Comparison of ENCODE assay signal across 24 mouse cellular contexts in genomic region chr1:135488879-135489278, GRCm38 (mm10). TPM values are rescaled to one million over a fixed set of nuclear protein-coding genes. Genes with fewer than 3 reads are reported as not detected.
DNase-seq lines count a peak whose midpoint lies in the region; ATAC-seq lines count a peak whose summit lies in the region.
"Had no signal": no experiment of that assay in that cellular context is flagged by ENCODE, and none has a peak within 500 bp of the region (broad histone marks: within the 10 kb centered on the region; RNA-seq: fewer than 3 reads in every experiment).

No protein-coding gene starts in this region.

- H3K27me3 ChIP-seq in hindbrain, embryonic 10.5 days (ENCODE audit: insufficient read depth, poor library complexity, severe bottlenecking): no peaks in the 10 kb centered on the region
- no peaks in the 10 kb centered on the region for H3K27me3 ChIP-seq in hindbrain, embryonic 11.5 days (ENCODE audit: control insufficient read depth, insufficient read depth, low read length)
- no peaks in the 10 kb centered on the region for H3K27me3 ChIP-seq in embryonic facial prominence, embryonic 14.5 days (replicated peaks; ENCODE audit: control insufficient read depth, insufficient read depth, low read length)
- H3K27me3 ChIP-seq in limb, embryonic 11.5 days (ENCODE audit: control insufficient read depth, insufficient read depth, low read length): no peaks in the 10 kb centered on the region

- no peaks in the 10 kb centered on the region for H3K9me3 ChIP-seq in hindbrain, embryonic 10.5 days
- H3K9me3 ChIP-seq in hindbrain, embryonic 11.5 days (ENCODE audit: control insufficient read depth, low read length): no peaks in the 10 kb centered on the region
- H3K9me3 ChIP-seq in embryonic facial prominence, embryonic 14.5 days (ENCODE audit: control insufficient read depth, low read length): no peaks in the 10 kb centered on the region
- no peaks in the 10 kb centered on the region for H3K9me3 ChIP-seq in limb, embryonic 11.5 days (ENCODE audit: control insufficient read depth, low read length)

- peaks cover 58% of the 10 kb centered on the region for H3K4me1 ChIP-seq in hindbrain, embryonic 10.5 days (replicated peaks)
- H3K4me1 ChIP-seq in hindbrain, embryonic 11.5 days (replicated peaks; ENCODE audit: control insufficient read depth, insufficient read depth, low read length): 0 out of 2 replicates have a peak, but pooled peaks cover 5% of the 10 kb centered on the region
- H3K4me1 ChIP-seq in embryonic facial prominence, embryonic 14.5 days (ENCODE audit: control insufficient read depth, insufficient read depth, low read length): peaks cover 28% of the 10 kb centered on the region
- H3K4me1 ChIP-seq in limb, embryonic 11.5 days (ENCODE audit: control insufficient read depth, insufficient read depth, low read length): peaks cover 30% of the 10 kb centered on the region

- no peak for ATAC-seq in hindbrain, embryonic 11.5 days (ENCODE audit: low FRiP score)
- 0 out of 2 replicates have a peak, but pooled peaks have one; percentile 14 for ATAC-seq in embryonic facial prominence, embryonic 14.5 days (ENCODE audit: low read depth)
- ATAC-seq in limb, embryonic 11.5 days (ENCODE audit: insufficient number of reproducible peaks, low FRiP score, low TSS enrichment, low read depth): no peak
- ATAC-seq: forebrain, embryonic 16.5 days; inflammation-experienced regulatory T-cells, adult 6 months; midbrain, embryonic 16.5 days had no signal

- WGBS in hindbrain, embryonic 10.5 days: 57% methylated on average over 9 of the region's 9 CpGs
- 54% methylated on average over 9 of the region's 9 CpGs for WGBS in hindbrain, embryonic 11.5 days
- 11% methylated on average over 9 of the region's 9 CpGs for WGBS in embryonic facial prominence, embryonic 14.5 days
- 5% methylated on average over 9 of the region's 9 CpGs for WGBS in limb, embryonic 11.5 days

- no peak overlapping the region for H3K4me2 ChIP-seq in hindbrain, embryonic 11.5 days (replicated peaks; ENCODE audit: low read depth, low read length)
- H3K4me2 ChIP-seq in embryonic facial prominence, embryonic 14.5 days (ENCODE audit: low read depth, low read length): peak overlapping the region; percentile 32
- H3K4me2 ChIP-seq in limb, embryonic 11.5 days (ENCODE audit: low read depth, severe bottlenecking): 0 out of 2 replicates have a peak overlapping the region, but pooled peaks have one; percentile 0
- H3K4me2 ChIP-seq: lung, embryonic 14.5 days had no signal

- no peak overlapping the region for H3K9ac ChIP-seq in hindbrain, embryonic 11.5 days (ENCODE audit: low read depth, low read length)
- H3K9ac ChIP-seq in embryonic facial prominence, embryonic 14.5 days (ENCODE audit: low read depth, low read length): no peak overlapping the region
- no peak overlapping the region for H3K9ac ChIP-seq in limb, embryonic 11.5 days (ENCODE audit: low read length)
- H3K9ac ChIP-seq: liver, embryonic 14.5 days; lung, embryonic 14.5 days had no signal

- DNase-seq in hindbrain, embryonic 10.5 days (ENCODE audit: low spot score): peak; percentile 41
- DNase-seq in hindbrain, embryonic 11.5 days (ENCODE audit: low spot score): no peak
- peak; percentile 76 for DNase-seq in embryo, embryonic 11 days
- peak; percentile 79 for DNase-seq in embryonic facial prominence, embryonic 14.5 days (ENCODE audit: low spot score)
- peak; percentile 67 for DNase-seq in limb, embryonic 11.5 days (ENCODE audit: low spot score)
- no peak for DNase-seq in yolk sac, embryonic 10.5 days (ENCODE audit: low spot score)
- no peak for DNase-seq in T-cell, adult 2 months (ENCODE audit: low spot score)
- DNase-seq in gastrocnemius, postnatal 10 days: no peak
- DNase-seq: adrenal gland, postnatal 36 days; cerebellum, adult 11 months; cerebellum, adult 9-11 months; kidney, adult 18-20 months; left cerebral cortex, postnatal 4 days; lung, embryonic 14.5 days; lung, postnatal 4 days; thymus, adult 2 months; thymus, postnatal 4 days had no signal

- 0 out of 2 replicates have a peak, but pooled peaks cover 3% of the 10 kb centered on the region for H3K36me3 ChIP-seq in hindbrain, embryonic 10.5 days
- no peaks in the 10 kb centered on the region for H3K36me3 ChIP-seq in hindbrain, embryonic 11.5 days (ENCODE audit: control insufficient read depth, insufficient read depth, low read length)
- no peaks in the 10 kb centered on the region for H3K36me3 ChIP-seq in embryonic facial prominence, embryonic 14.5 days (ENCODE audit: control insufficient read depth, insufficient read depth, low read length)
- H3K36me3 ChIP-seq in limb, embryonic 11.5 days (ENCODE audit: control insufficient read depth, insufficient read depth, low read length): no peaks in the 10 kb centered on the region

- H3K4me3 ChIP-seq in hindbrain, embryonic 10.5 days: no peak overlapping the region
- no peak overlapping the region for H3K4me3 ChIP-seq in hindbrain, embryonic 11.5 days (ENCODE audit: low read depth, low read length)
- H3K4me3 ChIP-seq in embryonic facial prominence, embryonic 14.5 days (ENCODE audit: low read depth, low read length): no peak overlapping the region
- no peak overlapping the region for H3K4me3 ChIP-seq in limb, embryonic 11.5 days (ENCODE audit: low read depth, low read length)
- H3K4me3 ChIP-seq: myocyte had no signal

- 0 out of 2 replicates have a peak overlapping the region, but pooled peaks have one; percentile 4 for H3K27ac ChIP-seq in hindbrain, embryonic 10.5 days
- H3K27ac ChIP-seq in hindbrain, embryonic 11.5 days (ENCODE audit: low read depth, low read length): no peak overlapping the region
- H3K27ac ChIP-seq in embryonic facial prominence, embryonic 14.5 days (replicated peaks; ENCODE audit: low read depth, low read length): peak overlapping the region; percentile 30
- peak overlapping the region; percentile 1; the same call in 1 of the 2 replicates for H3K27ac ChIP-seq in limb, embryonic 11.5 days (replicated peaks; ENCODE audit: low read depth, low read length)
- H3K27ac ChIP-seq: kidney, postnatal 0 days; liver, embryonic 14.5 days; stomach, postnatal 0 days had no signal

RNA-seq across cellular contexts. Expression of gene Ipo9, which starts 58.6 kb away (rescaled TPM):
- polyA plus RNA-seq in hindbrain, embryonic 10.5 days (2016; fragmentation: Nextera tagmentation; extraction: Ambion mirVana): 164 and 186 TPM in 2 replicates
- 176 and 217 TPM in 2 replicates for polyA plus RNA-seq in hindbrain, embryonic 11.5 days (2014; fragmentation: Nextera tagmentation; extraction: Ambion mirVana)
- polyA plus RNA-seq in embryonic facial prominence, embryonic 14.5 days (2014; fragmentation: Nextera tagmentation; extraction: Ambion mirVana): 103 and 108 TPM in 2 replicates
- polyA plus RNA-seq in limb, embryonic 11.5 days (2014; fragmentation: Nextera tagmentation; extraction: Ambion mirVana): 191 and 214 TPM in 2 replicates
- total RNA-seq in gastrocnemius, postnatal 10 days (2021): 10 to 100 TPM; 50.9 to 61.4 TPM

Comparison
In these comparisons a context has a peak if more than half of its experiments do, and no peak if none do; other contexts are left out.
1. DNase-seq: peak in hindbrain, embryonic 10.5 days (single experiment), embryo, embryonic 11 days (single experiment), embryonic facial prominence, embryonic 14.5 days (single experiment) and limb, embryonic 11.5 days (single experiment); none in hindbrain, embryonic 11.5 days (single experiment), yolk sac, embryonic 10.5 days (single experiment), T-cell, adult 2 months (single experiment) and gastrocnemius, postnatal 10 days (single experiment).